Mouse (Mus musculus) telencephalon, adult 2 months (tissue): ENCODE data around the gene Gm36079.
"Not testable (repeated sequence)": the region's sequence is repeated elsewhere in the genome, so short reads cannot be mapped to it uniquely, and the experiment has no call there.

Experiments
- DNase-seq: peaks from one replicate; pipeline ENCODE4 v3.0.0-alpha.2; 2011; ENCODE audit warnings: low read depth, low spot score

Gm36079 gene

DNA sequence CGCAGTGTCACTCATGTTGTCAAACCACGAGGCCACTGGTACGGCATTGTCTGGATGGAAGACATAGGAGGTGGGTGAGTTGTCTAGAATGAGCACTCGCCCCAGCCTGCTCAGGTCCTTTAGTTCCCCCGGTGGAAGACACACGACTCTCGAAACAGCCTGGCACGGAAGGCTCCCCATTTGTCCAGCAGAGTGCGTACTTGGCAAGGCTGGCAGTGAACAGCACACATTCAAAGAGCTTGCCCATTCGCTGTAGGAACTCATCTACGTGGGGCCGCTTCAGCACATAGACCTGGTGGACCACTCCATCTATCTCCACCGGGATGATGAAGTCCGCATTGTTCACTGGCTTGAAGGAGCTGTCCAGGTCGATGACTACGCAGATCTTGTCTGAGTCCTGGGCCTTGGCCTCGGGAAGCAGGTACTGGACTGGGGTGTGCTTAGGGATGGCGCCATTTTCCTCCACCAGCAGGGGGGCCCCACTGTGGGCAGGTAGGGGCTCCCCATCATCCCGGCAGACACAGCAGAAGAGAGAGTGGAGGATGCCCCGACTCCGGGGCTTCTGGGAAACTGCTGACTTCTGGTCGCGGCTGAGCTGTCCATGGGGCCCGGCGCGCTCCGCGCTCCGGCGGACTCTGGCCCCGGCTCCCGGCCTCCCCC, 11.3 kb downstream of the Gm36079 start:
- not testable (repeated sequence) for DNase-seq

DNA sequence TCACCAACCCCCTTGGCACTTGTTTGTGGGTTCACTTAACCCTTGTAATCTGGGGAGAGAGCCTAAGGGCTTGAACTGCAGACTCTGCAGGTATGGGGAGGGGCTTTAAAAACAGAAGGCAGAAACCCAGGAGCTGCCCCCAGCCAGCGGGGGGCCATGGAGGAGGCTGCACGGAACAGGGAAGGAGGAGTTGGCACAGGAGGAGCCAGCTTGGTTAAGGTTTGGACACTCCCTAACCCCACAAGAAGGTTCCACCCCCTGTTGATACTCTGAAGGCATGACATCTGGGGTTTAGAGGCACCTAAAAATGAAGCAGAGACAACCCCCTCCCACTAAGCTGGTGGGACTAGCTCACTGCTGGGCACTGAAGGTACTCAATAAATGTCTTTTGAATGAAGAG, 12.8 kb downstream of the Gm36079 start:
- DNase-seq: not testable (repeated sequence)

DNA sequence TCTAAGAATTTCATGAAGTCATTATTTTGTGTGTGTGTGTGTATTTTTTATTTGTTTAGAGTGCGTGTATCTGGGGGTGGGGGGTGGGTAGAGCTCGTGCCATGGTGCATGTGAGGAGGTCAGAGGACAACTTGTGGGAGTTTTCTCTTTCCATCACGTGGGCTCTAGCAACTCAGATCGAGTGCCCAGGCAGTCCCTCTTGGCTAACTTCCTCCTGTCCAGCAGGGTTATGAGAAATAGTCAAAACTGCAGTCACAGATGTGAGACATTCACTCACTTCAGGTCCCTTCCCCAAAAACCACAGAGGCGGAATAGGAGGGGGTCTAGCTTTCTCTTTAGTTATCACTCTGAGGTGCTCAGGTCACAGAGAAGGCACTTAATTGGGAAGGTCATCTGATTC, 13.3 kb downstream of the Gm36079 start:
- DNase-seq: not testable (repeated sequence)

DNA sequence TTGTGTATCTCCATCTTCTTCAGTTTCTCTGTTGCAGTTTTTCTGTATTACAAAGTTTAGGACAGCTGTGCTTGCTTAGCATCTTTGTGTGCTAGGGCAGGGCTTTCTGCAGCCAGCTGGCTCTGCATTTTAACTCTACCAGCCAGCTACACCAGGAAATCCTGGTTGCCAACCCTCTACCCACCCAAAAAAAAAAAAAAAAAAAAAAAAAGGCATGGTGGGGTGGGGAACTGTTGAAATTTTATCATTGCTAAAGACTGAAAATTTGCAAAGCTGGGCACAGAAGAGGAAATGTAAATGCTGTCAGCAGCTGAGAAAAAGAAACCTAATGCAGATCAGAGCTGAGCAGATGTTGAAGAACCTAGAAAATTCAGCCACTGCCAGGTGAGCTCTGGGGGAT, 16.7 kb downstream of the Gm36079 start:
- not testable (repeated sequence) for DNase-seq

DNA sequence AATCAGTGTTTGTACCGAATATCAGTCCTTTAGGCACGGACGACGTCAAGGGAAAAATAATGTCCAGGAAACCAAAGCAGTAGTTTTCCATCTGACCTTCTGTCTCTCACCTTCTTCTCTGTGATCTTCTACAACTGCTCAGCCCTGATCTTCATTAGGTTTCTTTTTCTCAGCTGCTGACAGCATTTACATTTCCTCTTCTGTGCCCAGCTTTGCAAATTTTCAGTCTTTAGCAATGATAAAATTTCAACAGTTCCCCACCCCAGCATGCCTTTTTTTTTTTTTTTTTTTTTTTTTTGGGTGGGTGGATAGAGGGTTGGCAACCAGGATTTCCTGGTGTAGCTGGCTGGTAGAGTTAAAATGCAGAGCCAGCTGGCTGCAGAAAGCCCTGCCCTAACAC, 27.6 kb downstream of the Gm36079 start:
- not testable (repeated sequence) for DNase-seq

DNA sequence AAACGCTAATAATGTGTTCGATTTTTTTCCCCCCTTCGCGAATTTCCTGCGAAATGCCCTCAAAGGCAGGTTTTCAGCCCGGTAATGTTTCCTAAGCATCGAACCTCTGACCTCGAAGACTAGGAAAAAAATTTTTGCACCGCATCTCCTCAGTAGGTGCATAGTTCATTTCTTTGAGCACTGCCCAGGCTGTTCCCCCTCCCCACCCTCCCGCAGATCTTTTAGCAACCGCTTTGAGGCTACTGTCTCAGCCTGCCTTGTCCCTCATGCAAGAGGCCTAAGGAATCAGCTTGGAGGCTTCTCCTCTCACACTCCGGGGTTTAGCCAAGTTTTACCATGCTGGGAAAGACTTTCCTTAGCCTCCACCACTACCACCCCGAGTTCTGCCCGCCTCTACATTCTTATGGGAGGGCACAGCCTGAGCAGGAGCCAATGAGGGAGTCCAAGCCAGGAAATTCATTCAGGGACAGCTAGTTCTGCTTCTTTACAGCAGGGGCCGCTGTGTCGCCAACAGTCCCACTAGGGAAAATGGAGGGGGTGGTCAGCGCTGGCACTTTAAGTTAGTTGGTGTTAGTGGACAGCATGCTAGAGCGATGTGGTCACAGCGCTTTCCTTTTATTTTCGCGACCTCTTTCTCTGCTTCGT, 28.2 kb downstream of the Gm36079 start:
- not testable (repeated sequence) for DNase-seq

DNA sequence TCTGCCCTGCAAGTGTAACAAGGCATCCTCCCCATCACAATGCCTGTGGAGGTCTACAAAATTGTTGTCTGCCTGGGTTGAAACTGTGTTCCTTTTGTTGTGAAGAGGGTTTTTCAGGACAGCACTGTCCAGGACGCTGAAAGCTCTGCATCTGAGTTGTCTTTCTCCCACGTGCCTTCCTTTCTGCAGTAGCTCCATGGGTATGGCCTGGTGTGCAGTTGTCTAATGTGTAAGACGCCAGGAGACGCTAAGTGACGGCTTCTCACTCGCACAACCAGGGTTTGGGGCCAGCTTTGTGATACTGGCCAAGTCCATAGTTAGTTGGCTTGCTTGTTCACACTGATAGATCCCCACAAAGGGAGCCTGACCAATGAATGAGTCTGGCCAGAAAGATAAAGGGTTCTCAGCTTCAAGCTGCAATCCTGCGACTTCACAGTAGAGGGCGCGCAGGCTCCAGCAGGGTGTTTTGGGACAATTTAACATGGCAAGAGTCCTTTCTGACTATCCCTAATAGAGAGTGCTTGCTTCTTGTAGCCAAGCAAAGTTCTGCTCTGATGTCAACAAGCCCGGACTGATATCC, 34.8 kb downstream of the Gm36079 start:
- not testable (repeated sequence) for DNase-seq

DNA sequence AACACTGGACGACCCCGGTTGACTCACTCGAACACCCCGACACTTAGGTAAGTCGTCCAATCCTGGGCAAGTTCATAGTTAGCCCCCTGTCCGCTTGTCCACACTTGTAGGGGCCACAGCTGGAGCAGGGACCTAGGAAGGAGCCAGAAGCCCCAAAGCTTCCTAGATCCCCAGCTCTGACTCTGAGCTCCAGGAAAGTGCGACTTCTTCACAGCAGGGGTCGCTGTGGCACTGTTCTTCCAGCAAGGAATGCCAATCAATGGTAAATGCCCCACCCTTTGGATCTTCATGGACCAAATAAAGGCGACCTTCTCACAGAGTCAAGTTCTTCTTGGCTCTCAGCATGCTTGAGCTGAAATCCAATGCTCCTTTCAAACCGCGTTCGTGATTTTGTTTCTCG, 35.5 kb downstream of the Gm36079 start:
- DNase-seq: not testable (repeated sequence)
